11 mouse cellular contexts compared by ENCODE assay signal in genomic region chr4:140593771-140594505, GRCm38 (mm10).
DNase-seq lines count a peak whose midpoint lies in the region; ATAC-seq lines count a peak whose summit lies in the region.
"Had no signal": no experiment of that assay in that cellular context is flagged by ENCODE, and none has a peak within 500 bp of the region (broad histone marks: within the 10 kb centered on the region; RNA-seq: fewer than 3 reads in every experiment).

No protein-coding gene starts in this region.

- intact Hi-C loops in left cerebral cortex, postnatal 4 days (cut with DNase I) = loop anchor here (10.0 kb wide), 1 partner anchor 81 kb away; no protein-coding TSS in a partner anchor
- intact Hi-C loops in heart, postnatal 36 days (cut with DNase I) = loop anchor here (2.0 kb wide), 1 partner anchor 23 kb away; no protein-coding TSS in a partner anchor

- whole genome bisulfite sequencing in hindbrain, embryonic 13.5 days = 79% methylated on average over 14 of the region's 14 CpGs
- 79% methylated on average over 14 of the region's 14 CpGs for WGBS in neural tube, embryonic 13.5 days

- no peaks in the 10 kb centered on the region for H3K27me3 ChIP-seq in hindbrain, embryonic 13.5 days
- no peaks in the 10 kb centered on the region for H3K27me3 ChIP-seq in neural tube, embryonic 13.5 days

- H3K4me2 ChIP-seq in hindbrain, embryonic 13.5 days = no peak overlapping the region
- H3K4me2 ChIP-seq in neural tube, embryonic 13.5 days = no peak overlapping the region
- H3K4me2 ChIP-seq: liver, embryonic 12.5 days had no signal

- peak overlapping the region; percentile 66 for H3K27ac ChIP-seq in hindbrain, embryonic 13.5 days
- H3K27ac ChIP-seq in neural tube, embryonic 13.5 days (replicated peaks) = peak overlapping the region; percentile 55
- H3K27ac ChIP-seq: liver, embryonic 12.5 days had no signal

- no peak overlapping the region for H3K4me3 ChIP-seq in hindbrain, embryonic 13.5 days
- H3K4me3 ChIP-seq in neural tube, embryonic 13.5 days = no peak overlapping the region
- H3K4me3 ChIP-seq: liver, embryonic 12.5 days had no signal

- no peak for ATAC-seq in hindbrain, embryonic 13.5 days (ENCODE audit: low FRiP score)
- peak; percentile 51 for ATAC-seq in neural tube, embryonic 13.5 days (ENCODE audit: low read depth)
- ATAC-seq: liver, embryonic 12.5 days; lung, postnatal 0 days had no signal

- peak overlapping the region; percentile 49; the same call in 1 of the 2 replicates for H3K9ac ChIP-seq in hindbrain, embryonic 13.5 days
- no peak overlapping the region for H3K9ac ChIP-seq in neural tube, embryonic 13.5 days
- H3K9ac ChIP-seq: liver, embryonic 12.5 days had no signal

- peaks cover 70% of the 10 kb centered on the region for H3K36me3 ChIP-seq in hindbrain, embryonic 13.5 days
- peaks cover 63% of the 10 kb centered on the region for H3K36me3 ChIP-seq in neural tube, embryonic 13.5 days

- peak; percentile 20 for DNase-seq in adrenal gland, postnatal 14 days
- DNase-seq in adrenal gland, adult (ENCODE audit: inconsistent age in 2 of 2, low spot score in 1 of 2) = no peak
- peak; percentile 68 for DNase-seq in left cerebral cortex, postnatal 4 days
- no peak for DNase-seq in left cerebral cortex, adult 11 months (ENCODE audit: low spot score)
- no peak for DNase-seq in heart, postnatal 36 days
- DNase-seq in B cell, adult 2 months = no peak
- DNase-seq: cerebellum, adult 9-11 months had no signal

- H3K9me3 ChIP-seq in hindbrain, embryonic 13.5 days = peaks cover 11% of the 10 kb centered on the region
- peaks cover 10% of the 10 kb centered on the region; the same call in 1 of the 2 replicates for H3K9me3 ChIP-seq in neural tube, embryonic 13.5 days
- H3K9me3 ChIP-seq: liver, embryonic 12.5 days had no signal

- H3K4me1 ChIP-seq in hindbrain, embryonic 13.5 days (replicated peaks) = peaks cover 18% of the 10 kb centered on the region
- H3K4me1 ChIP-seq in neural tube, embryonic 13.5 days (replicated peaks) = peaks cover 25% of the 10 kb centered on the region
- H3K4me1 ChIP-seq: liver, embryonic 12.5 days had no signal

Comparison
In these comparisons a context has a peak if more than half of its experiments do, and no peak if none do; other contexts are left out.
1. DNase-seq: peak in adrenal gland, postnatal 14 days (single experiment) and left cerebral cortex, postnatal 4 days (single experiment); none in adrenal gland, adult (0 of 2), left cerebral cortex, adult 11 months (single experiment), heart, postnatal 36 days (0 of 2) and B cell, adult 2 months (0 of 2).